Mouse (Mus musculus) c-Kit-negative CD71-positive TER-119-positive erythroid progenitor cells, embryonic 14.5 days (primary cell): Measurements from ENCODE around the gene Spata6.

Experiments
- DNase-seq: peaks from one replicate; pipeline ENCODE4 v3.0.0-alpha.2; 2013; ENCODE audit warnings: low read depth, low spot score

The Spata6 gene

DNA sequence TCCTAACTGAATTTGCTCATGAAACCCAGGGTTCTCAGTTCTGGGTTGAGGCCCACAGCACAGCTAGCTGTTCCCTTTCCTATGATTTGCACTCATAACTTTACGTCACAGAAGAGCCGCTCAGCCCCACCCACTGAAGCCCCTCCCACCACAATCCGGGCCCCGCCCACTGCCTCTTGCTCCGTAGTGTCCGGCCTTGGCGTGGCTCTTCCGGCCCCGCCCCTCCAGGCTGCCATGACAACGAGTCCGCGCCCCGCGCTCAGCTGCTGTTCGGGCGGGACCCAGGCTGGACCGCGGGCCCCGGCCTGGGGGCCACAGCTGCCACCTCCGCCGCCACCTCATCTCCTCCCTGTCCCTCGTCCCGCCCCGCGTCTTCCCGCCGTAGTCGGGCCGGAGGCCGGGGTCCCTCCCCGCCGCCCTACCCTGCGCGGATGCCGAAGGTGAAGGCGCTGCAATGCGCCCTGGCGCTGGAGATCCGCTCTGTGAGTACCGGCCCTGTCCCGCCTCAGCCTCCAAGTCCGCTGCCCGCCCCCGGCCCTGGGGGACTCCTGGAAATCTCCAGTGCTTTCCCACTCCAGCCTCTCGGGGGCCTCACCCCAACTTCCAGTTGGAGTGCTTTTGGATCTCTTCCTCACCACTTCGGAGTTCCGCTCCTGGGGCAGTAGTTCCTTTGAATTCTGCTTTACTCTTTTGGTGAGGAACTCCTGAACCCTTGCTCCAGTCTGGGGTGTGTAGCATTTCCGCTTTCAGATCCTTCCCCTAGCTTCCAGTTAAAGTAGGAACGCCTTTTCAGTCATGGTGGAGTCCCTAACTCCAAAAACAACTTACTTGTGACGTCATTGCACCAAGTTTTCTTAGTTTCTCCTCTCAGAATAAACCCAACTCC, at the start of gene Spata6:
Gene Spata6 (plus strand): TSS at position 209 of the 886 bp plus-strand sequence.
- DNase-seq: peak; percentile 71

DNA sequence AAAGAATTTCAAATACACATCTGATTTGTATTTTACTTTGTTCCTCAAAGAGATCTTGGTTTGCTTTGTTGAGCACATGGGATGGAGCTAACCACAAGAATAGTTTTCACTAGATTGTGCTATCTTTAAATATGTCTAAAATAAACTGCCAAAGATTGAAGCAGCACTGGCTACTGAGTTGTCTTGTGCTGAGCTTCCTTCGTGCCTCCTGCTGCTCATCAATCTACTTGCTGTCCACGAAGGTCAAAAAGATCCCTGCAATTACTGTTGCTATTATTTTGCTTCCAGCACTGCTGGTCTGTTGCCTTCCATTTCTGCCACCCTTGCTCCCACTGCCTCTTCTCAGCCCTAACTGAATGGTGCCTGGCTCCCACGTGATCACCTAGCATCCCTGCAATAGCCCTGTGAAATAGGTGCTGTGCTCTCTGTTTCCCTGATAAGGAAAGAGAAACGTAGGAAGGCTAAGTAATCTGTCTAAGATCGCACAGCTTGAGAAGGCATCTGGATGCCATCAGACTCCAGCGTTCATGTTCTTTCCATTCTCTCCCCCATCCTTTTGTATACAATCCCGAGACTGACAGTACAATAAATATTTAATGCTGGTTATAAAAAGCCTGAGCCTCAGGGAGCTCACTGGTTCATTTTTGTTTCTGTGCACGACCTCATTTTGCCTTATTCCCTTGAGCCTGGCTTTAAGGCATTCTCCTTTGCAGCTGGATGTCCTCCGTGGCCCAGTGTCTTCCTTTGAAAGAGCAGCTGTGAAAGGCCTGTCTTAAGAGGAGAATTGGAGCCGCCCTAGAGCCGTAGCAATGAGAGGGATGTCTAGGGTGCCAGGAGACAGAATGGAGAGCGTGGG, 49.0 kb upstream of the Spata6 start:
- no peak for DNase-seq

DNA sequence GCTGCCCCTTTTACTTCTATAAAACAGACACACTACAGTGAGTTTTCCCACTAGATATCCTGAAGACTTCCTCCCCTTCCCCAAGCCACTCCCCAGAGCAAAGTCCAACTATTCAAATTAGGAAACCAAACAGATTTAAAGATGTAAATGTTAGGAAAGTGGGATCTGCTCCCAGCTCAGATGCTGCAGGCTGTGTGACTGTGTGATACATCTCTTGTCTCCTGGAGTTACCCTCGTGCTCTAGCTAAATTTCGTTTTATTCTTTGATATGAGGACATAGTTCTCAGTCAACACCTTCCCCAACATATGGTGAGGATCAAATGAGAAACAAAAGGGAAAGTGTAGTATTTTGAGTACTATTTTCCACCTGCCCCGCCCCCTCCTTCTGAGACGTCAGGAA, 48.3 kb upstream of the Spata6 start:
- DNase-seq: no peak

- DNase-seq: no peak
Observed at GRCm38 (mm10) chr4:111673904-111674303, 45.9 kb upstream of the Spata6 start.

DNA sequence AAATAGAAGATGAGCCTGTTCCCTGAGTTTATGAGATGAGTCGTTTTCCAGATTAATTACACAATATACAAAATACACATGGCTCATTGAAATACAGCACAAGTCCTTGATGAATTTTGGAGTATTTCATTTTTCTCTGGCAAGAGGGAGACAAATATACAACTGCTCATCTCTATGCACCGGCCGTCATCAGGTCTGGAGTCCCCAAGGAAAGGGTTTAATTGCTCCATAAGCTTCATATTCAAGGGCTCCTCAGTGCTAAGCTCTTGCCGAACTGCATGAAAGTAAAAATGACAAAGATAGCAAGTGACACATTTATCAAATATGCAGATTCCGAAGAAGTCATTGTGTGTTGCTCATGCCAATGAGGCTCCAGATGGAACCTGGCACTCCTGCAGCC, 37.9 kb upstream of the Spata6 start:
- DNase-seq: no peak

- no peak for DNase-seq
Observed at GRCm38 (mm10) chr4:111682793-111683192, 37.0 kb upstream of the Spata6 start.

- no peak for DNase-seq
Observed at GRCm38 (mm10) chr4:111683843-111684242, 35.9 kb upstream of the Spata6 start.

DNA sequence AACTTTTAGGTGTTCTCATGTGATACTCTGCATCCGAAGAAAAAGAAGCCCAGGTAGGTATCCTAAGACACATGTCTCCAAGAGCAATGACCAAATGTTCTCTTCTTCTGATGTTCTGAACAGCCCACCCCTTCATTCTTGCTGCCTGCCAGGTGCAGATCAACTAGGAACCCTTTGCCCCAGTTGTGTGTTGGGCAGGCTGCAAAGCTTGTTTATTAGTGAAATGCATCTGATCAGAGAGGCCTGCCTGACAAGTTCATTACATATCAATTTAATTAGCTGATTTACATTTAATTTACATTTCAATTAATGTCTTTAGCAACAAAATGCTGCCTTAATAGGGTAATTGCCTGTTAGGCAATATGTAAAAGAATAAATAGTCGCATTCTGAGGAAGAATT, 33.8 kb upstream of the Spata6 start:
- no peak for DNase-seq

GRCm38 (mm10) chr4:111686951-111687350, 32.8 kb upstream of the Spata6 start:
- no peak for DNase-seq

GRCm38 (mm10) chr4:111687613-111688012, 32.2 kb upstream of the Spata6 start:
- peak; percentile 40 for DNase-seq

DNA sequence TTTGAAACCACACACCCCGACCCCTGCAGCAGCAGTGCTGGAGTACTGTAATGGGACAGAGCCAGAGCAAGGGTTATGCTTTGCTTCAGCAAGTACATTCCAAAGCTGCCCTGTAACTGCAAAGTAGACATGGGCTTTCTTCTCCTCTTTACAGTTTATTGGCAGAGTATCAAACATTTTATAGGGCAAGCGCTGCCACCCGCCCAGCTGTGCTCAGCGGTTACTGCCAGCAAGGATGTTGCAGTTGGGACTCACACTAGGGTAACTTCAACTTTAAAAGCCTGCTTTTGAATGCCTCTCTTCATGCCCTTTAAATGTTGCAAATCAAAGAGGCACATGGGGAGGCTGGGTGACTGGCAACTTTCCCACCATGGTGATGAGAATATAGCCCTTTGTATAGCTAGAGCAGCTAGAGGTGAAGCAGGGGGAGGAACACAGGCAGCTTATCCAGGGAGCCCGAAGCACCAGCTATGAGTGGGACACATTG, 28.7 kb upstream of the Spata6 start:
- DNase-seq: no peak

DNA sequence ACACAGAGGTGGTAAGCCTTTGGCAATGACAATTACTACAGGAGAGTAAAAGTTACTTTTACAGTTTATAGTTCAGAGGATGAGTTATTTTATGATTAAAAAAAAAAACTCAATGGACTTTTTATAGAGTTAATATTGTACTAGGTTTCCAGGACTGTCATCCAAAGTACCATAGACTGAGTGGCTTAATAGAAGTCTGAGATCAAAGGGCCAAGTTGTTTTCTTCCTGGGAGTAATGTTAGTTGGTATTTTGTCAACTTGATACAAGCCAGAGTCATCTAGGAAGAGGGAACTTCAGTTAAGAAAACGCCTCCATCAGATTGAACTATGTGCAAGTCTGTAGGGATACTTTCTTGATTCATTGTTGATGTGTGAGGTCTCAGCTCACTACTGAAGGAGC, 18.4 kb upstream of the Spata6 start:
- no peak for DNase-seq

GRCm38 (mm10) chr4:111704126-111704525, 15.7 kb upstream of the Spata6 start:
- no peak for DNase-seq

DNA sequence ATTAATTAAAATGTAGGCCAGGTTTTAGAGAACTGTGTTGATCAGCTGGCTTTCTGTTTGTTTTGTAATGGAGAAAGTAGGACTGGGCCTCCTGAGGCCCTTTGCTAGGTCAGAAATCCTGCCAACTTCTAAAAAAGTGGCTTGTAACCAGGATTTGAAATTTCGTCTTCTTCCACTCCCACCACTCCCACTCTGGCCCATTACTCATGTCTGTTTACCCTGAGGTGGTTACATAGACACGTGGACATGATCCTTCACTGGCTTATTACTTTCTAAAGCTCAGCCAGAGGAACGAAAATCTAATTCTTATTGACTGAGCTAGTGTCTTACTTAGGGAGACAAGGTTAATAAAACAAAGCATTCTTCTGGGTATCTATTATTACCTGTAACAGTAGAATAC, 14.8 kb upstream of the Spata6 start:
- DNase-seq: no peak

GRCm38 (mm10) chr4:111719296-111719695, 488 bp upstream of the Spata6 start:
- no peak for DNase-seq

DNA sequence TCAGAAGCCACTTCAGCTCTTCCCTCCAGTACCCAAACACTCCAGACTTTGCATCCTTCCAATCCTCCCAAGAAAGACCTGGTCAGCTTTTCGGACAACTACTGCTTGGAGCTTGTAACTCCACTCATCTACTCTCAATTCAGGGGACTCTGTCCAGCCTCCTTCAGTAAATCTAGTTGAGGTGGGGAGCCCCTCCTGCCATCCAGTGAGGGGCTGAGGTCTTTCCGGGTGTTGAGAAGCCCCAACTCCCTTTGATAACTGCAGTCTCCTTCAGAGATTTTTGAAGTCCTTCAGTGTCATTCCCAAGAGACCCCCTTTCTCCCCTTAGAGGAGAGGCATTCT, 849 bp downstream of the Spata6 start:
- no peak for DNase-seq

DNA sequence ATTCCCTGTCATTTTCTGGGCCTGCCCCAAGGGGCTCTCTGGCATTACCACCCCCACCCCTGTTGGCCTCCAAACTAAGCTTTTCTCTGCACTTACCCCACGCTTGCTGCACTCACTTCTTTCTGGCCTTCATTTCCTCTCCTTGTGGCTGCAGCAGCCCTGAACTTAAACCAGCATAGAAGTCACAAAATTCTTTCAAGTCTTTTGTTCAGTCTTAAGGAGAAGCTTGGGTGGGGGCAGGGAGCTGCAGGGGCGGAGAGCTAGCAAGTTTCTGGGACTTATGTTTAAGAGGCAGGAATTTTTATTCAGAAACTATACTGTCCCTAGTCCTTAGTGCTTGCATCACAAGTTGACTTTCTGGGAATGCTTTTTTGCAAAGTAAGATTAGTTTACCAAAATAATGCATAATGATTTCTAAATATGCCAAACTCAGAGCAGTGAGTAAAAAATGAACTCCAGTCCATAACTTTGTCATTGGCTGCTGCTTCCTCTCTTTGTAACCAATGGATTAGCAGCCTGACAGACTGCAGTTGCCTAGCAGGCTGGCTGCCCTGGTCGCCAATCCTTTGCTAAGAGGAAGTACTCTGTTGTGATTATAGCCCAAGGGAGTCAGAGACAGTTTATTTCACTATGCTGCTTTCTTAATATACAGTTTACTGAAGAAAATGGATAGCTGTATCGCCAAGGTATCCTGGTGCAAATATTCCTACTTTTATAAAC, 1.5 kb downstream of the Spata6 start:
- DNase-seq: no peak

GRCm38 (mm10) chr4:111737551-111737950, 17.8 kb downstream of the Spata6 start:
- no peak for DNase-seq

DNA sequence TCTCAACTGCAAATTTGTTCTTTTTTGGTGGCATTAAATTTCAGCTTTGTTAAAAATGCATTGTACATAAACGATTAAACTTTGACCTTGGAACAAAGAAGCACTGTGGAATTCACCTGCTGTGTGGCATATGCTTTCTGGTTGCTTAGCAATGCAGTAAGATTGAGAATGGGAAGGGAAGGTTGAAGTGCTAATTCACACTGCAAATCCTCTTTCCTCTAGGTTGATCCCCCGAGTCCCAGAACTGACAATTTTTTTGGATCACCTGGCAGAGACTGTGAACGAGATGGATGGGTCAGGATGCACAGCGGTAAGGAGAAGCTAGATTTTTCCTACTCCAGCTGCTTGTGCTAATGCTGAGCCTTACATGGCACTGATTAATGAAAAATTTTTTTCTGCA, 60.7 kb downstream of the Spata6 start:
- no peak for DNase-seq

DNA sequence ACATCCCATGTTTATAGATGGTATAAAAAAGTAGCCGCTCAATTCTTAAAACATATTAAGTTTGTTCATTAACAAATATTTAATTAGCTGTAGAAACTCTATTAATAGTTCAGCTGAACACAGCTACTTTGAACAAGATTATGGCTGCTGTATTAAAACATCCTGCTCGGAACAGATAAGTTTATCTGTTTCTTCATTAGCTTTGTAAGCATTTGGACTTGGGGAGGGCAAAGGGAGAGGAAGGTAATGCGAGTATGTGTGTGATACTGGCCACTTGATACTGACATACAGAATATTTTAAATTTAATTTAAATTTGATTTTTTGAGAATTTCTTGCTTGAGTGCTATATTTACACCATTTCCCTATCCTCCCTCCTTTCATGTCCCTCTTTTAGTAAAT, 80.1 kb downstream of the Spata6 start:
- DNase-seq: no peak

- DNase-seq: no peak
Observed at GRCm38 (mm10) chr4:111803164-111803563, 83.4 kb downstream of the Spata6 start.

DNA sequence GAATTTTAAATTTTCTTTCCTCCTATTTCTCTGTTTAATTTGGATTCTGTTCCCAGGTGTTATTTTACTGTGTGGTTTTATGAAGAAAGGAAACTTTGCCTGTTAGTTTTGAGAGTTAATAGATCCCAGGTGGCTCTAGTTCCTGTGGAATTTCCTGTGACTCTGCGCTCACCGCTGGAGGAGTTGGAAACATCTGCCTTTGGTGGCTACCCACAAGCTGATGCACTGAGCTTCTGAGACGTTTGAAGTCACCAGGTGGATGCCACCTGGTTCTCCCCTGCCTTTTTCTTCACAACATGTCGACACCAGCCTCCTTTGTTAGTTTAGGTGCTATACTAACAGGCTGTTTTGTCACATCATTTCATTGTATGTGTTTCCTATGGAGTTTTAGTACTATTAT, 97.7 kb downstream of the Spata6 start:
- no peak for DNase-seq
